Mouse (Mus musculus) stomach, embryonic 15.5 days (tissue): Measurements from ENCODE around the gene Phlda3. TPM values are rescaled to one million over a fixed set of nuclear protein-coding genes. Genes with fewer than 3 reads are reported as not detected.

Experiments used
- ATAC-seq: fragments of 200-750 bp; cut with Nextera tagmentation; 2 replicates; pipeline ENCODE4 v1.8.0; 2017; ENCODE audit warnings: low read depth, moderate number of reproducible peaks, moderate TSS enrichment; ENCODE audit not compliant: insufficient read depth, low FRiP score
- H3K27ac ChIP-seq: fragments of 300-500 bp; sonication (generic); 2 replicates; pipeline ENCODE4 v1.5.1; 2015; ENCODE audit warnings: mild to moderate bottlenecking, inconsistent platforms
- H3K27me3 ChIP-seq: fragments of 300-500 bp; sonication (generic); replicated peaks from 2 replicates; pipeline ENCODE4 v1.6.1; 2015; ENCODE audit warnings: inconsistent platforms
- H3K36me3 ChIP-seq: fragments of 300-500 bp; sonication (generic); 2 replicates; pipeline ENCODE4 v1.6.1; 2015; ENCODE audit warnings: inconsistent platforms
- H3K4me1 ChIP-seq: fragments of 300-500 bp; sonication (generic); 2 replicates; pipeline ENCODE4 v1.6.1; 2015; ENCODE audit warnings: inconsistent platforms
- H3K4me2 ChIP-seq: fragments of 300-500 bp; sonication (generic); 2 replicates; pipeline ENCODE4 v1.6.1; 2015; ENCODE audit warnings: mild to moderate bottlenecking, inconsistent platforms
- H3K4me3 ChIP-seq: fragments of 300-500 bp; sonication (generic); replicated peaks from 2 replicates; pipeline ENCODE4 v1.5.1; 2015; ENCODE audit warnings: inconsistent platforms
- H3K9ac ChIP-seq: fragments of 300-500 bp; sonication (generic); 2 replicates; pipeline ENCODE4 v1.6.1; 2015; ENCODE audit warnings: inconsistent platforms
- H3K9me3 ChIP-seq: fragments of 300-500 bp; sonication (generic); 2 replicates; pipeline ENCODE4 v1.6.1; 2016; ENCODE audit warnings: inconsistent platforms
- WGBS: fragments of 180-500 bp; shearing (Covaris S2); methylation state at CpG from one replicate; pipeline ENCODE4 v1.1.7; 2015; 5-methylcytosine and 5-hydroxymethylcytosine counted together
- polyA plus RNA-seq: library from polyadenylated mRNA; unstranded; fragments of >200 nt; fragmentation: Nextera tagmentation; extraction: Ambion mirVana; gene quantifications from 2 replicates; pipeline ENCODE4 v1.2.1, GENCODE M21; 2015

The Phlda3 gene
- polyA plus RNA-seq, 1 experiment from 2014 or later, result 95.3 TPM

- H3K4me1 ChIP-seq, result peaks cover 65% of the 10 kb centered on the region
- WGBS, result 33% methylated on average over 7 of the region's 7 CpGs
- H3K4me3 ChIP-seq, result peak overlapping the region; percentile 69
- H3K4me2 ChIP-seq, result peak overlapping the region; percentile 66
- peak overlapping the region; percentile 98 for H3K27ac ChIP-seq
- H3K36me3 ChIP-seq, result no peaks in the 10 kb centered on the region
- no peak for ATAC-seq
- H3K9ac ChIP-seq, result no peak overlapping the region
- no peaks in the 10 kb centered on the region for H3K9me3 ChIP-seq
- no peaks in the 10 kb centered on the region for H3K27me3 ChIP-seq
Observed at GRCm38 (mm10) chr1:135731393-135731792, 34.5 kb upstream of the Phlda3 start.

DNA sequence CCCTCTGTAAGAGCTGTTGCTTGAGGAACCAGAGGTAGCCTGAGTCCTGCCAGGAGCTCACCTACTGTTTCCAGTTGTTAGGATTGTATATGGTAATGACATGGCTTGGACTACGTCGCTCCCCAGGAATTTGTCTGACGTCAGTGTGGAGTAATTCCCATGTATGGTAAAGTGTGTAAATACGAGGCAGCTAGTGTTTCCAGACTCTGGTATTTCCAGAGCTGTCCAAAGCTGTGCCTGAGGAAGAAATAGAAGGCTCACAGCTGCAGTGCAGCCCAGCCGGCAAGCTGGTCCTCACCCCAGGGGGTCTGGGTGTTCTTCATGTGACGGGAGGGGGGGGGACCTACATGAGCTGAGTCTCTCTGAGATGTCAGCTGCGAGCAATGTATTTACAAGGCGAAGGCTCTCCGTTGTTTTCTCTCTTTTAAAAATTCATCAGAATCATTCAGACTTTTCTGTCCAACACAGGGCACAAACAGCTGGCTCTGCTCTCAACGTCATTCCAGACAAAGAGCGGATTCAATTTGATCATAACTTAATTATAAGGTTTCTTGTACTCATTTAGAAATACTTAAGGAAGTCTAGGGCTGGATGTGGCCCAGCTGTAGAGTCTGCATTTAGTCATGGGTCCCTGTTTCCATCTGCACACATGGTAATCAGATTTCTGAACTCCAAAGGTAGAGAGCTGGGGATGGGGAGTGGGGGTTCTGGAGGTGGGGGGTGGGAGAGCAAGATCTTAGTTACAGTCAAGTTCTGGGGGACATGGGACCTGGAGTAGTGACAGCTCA lies 33.8 kb upstream of the Phlda3 start:
- H3K27ac ChIP-seq, result peak overlapping the region; percentile 98
- ATAC-seq, result peak; percentile 81
- no peaks in the 10 kb centered on the region for H3K9me3 ChIP-seq
- H3K27me3 ChIP-seq, result no peaks in the 10 kb centered on the region
- no peak overlapping the region for H3K9ac ChIP-seq
- peaks cover 65% of the 10 kb centered on the region for H3K4me1 ChIP-seq
- H3K36me3 ChIP-seq, result no peaks in the 10 kb centered on the region
- peak overlapping the region; percentile 69; the same call in 1 of the 2 replicates for H3K4me3 ChIP-seq
- 16% methylated on average over 11 of the region's 11 CpGs for WGBS
- peak overlapping the region; percentile 66 for H3K4me2 ChIP-seq

GRCm38 (mm10) chr1:135734225-135734937 lies 31.5 kb upstream of the Phlda3 start:
- H3K4me3 ChIP-seq, result no peak overlapping the region
- H3K27me3 ChIP-seq, result no peaks in the 10 kb centered on the region
- peak overlapping the region; percentile 98 for H3K27ac ChIP-seq
- peak overlapping the region; percentile 22 for H3K4me2 ChIP-seq
- no peaks in the 10 kb centered on the region for H3K36me3 ChIP-seq
- H3K4me1 ChIP-seq, result peaks cover 72% of the 10 kb centered on the region
- ATAC-seq, result peak; percentile 14; the same call in 1 of the 2 replicates
- H3K9ac ChIP-seq, result no peak overlapping the region
- no peaks in the 10 kb centered on the region for H3K9me3 ChIP-seq
- 25% methylated on average over 5 of the region's 7 CpGs for WGBS

DNA sequence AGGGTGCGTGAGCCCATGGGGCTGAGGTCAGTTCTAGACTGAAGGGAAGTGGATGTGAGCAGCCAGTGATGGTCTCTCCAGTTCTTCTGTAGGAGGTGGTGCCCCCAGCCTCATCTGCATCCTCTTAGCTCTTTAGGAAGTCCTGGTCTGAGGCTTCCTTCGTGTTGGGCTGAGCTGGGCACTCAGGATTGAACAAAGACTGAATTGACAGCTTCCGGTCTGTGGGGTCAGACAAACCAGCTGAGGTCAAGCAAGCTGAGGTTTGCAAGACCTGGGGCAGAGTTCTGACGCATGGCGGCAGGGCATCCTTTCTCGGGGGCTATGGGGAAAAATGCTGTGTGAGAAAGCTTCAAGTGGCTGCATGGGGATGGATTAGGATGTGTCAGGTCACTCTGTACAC lies 30.5 kb upstream of the Phlda3 start:
- WGBS, result 42% methylated on average over 6 of the region's 6 CpGs
- peak overlapping the region; percentile 17 for H3K4me2 ChIP-seq

DNA sequence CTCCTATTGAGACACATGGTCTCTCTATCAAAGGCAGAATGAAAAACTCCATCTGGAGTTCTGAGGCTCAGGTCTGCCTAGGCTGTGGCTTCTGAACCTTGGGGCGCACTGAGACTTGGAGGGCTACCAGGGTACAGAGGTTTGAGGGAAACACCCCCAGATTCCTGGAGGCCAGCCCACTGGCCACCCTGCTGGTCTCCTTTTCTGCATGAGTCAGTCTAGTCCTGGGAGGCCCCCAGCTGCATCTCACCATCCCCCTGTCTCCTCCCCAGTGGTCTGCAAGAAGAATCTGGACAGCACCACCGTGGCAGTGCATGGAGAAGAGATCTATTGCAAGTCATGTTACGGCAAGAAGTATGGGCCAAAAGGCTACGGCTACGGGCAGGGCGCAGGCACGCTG lies 20.9 kb upstream of the Phlda3 start:
- Histone ChIP-seq H3K27me3 (no peaks in the 10 kb centered on the region), H3K27ac (peak overlapping the region; percentile 68; the same call in 1 of the 2 replicates), H3K4me1 (peaks cover 16% of the 10 kb centered on the region), H3K36me3 (peaks cover 39% of the 10 kb centered on the region), H3K9ac (no peak overlapping the region), H3K4me2 (no peak overlapping the region), H3K9me3 (no peaks in the 10 kb centered on the region), H3K4me3 (no peak overlapping the region)
- ATAC-seq, result no peak
- 73% methylated on average over 7 of the region's 7 CpGs for WGBS

More for the DNA sequence above, 30.5 kb upstream of the Phlda3 start:
- H3K27ac ChIP-seq, result peak overlapping the region; percentile 98
- no peaks in the 10 kb centered on the region for H3K36me3 ChIP-seq
- no peak overlapping the region for H3K9ac ChIP-seq
- no peaks in the 10 kb centered on the region for H3K27me3 ChIP-seq
- H3K4me3 ChIP-seq, result no peak overlapping the region
- no peak for ATAC-seq
- peaks cover 72% of the 10 kb centered on the region for H3K4me1 ChIP-seq
- H3K9me3 ChIP-seq, result no peaks in the 10 kb centered on the region

GRCm38 (mm10) chr1:135746248-135746647 lies 19.7 kb upstream of the Phlda3 start:
- H3K4me1 ChIP-seq, result peaks cover 8% of the 10 kb centered on the region; the same call in 1 of the 2 replicates
- H3K9me3 ChIP-seq, result no peaks in the 10 kb centered on the region
- ATAC-seq, result no peak
- H3K4me2 ChIP-seq, result no peak overlapping the region
- 72% methylated on average over 4 of the region's 4 CpGs for WGBS
- peaks cover 51% of the 10 kb centered on the region for H3K36me3 ChIP-seq
- no peaks in the 10 kb centered on the region for H3K27me3 ChIP-seq
- H3K27ac ChIP-seq, result no peak overlapping the region
- H3K9ac ChIP-seq, result no peak overlapping the region
- H3K4me3 ChIP-seq, result no peak overlapping the region

DNA sequence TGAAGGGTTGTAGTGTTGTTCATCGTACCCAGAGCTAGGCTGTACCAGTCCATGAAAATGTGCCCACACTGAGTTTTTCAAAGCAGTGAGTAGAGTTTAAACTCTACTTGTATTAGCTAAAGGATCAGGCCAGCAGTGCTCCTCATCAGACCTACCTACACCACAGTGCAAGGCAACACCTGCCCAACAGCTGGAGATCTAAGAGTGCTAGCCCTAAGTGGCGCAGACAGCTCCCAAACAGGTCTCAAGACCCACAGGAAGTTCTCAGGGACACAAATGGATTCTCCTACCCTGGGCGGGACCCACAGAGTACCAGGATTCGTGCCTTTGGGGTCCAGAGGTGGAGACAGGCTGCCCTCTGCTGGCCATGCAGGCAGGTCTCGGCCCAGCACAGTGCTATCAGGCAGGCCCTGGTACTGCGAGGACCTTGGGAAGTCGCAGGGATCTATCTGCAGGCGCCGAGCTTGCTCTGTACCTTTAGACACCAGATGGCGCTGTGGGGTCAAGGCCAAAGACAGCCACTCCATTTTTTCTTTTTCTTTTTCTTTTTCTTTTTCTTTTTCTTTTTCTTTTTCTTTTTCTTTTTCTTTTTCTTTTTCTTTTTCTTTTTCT lies 13.1 kb upstream of the Phlda3 start:
- Histone ChIP-seq H3K4me2 (no peak overlapping the region), H3K9ac (no peak overlapping the region), H3K4me1 (peaks cover 6% of the 10 kb centered on the region; the same call in 1 of the 2 replicates), H3K36me3 (peaks cover 39% of the 10 kb centered on the region), H3K4me3 (no peak overlapping the region), H3K9me3 (no peaks in the 10 kb centered on the region), H3K27ac (no peak overlapping the region; the same call in 1 of the 2 replicates), H3K27me3 (no peaks in the 10 kb centered on the region)
- peak; percentile 97 for ATAC-seq
- WGBS, result 12% methylated on average over 10 of the region's 10 CpGs

- H3K36me3 ChIP-seq, result peaks cover 17% of the 10 kb centered on the region
- peaks cover 6% of the 10 kb centered on the region; the same call in 1 of the 2 replicates for H3K4me1 ChIP-seq
- no peak overlapping the region for H3K4me3 ChIP-seq
- no peak overlapping the region for H3K9ac ChIP-seq
- no peaks in the 10 kb centered on the region for H3K9me3 ChIP-seq
- no peaks in the 10 kb centered on the region for H3K27me3 ChIP-seq
- peak overlapping the region; percentile 63; the same call in 1 of the 2 replicates for H3K27ac ChIP-seq
- ATAC-seq, result no peak
- H3K4me2 ChIP-seq, result no peak overlapping the region
- 44% methylated on average over 9 of the region's 9 CpGs for WGBS
Observed at GRCm38 (mm10) chr1:135755287-135755686, 10.6 kb upstream of the Phlda3 start.

GRCm38 (mm10) chr1:135755913-135756312 lies 10.0 kb upstream of the Phlda3 start:
- H3K4me1 ChIP-seq, result peaks cover 6% of the 10 kb centered on the region; the same call in 1 of the 2 replicates
- no peak overlapping the region for H3K9ac ChIP-seq
- H3K9me3 ChIP-seq, result no peaks in the 10 kb centered on the region
- no peak for ATAC-seq
- 70% methylated on average over 3 of the region's 3 CpGs for whole genome bisulfite sequencing
- no peak overlapping the region for H3K4me2 ChIP-seq
- peaks cover 11% of the 10 kb centered on the region; the same call in 1 of the 2 replicates for H3K36me3 ChIP-seq
- H3K27me3 ChIP-seq, result no peaks in the 10 kb centered on the region
- H3K4me3 ChIP-seq, result no peak overlapping the region
- peak overlapping the region; percentile 63; the same call in 1 of the 2 replicates for H3K27ac ChIP-seq

- WGBS, result 69% methylated on average over 8 of the region's 8 CpGs
- H3K4me1 ChIP-seq, result peaks cover 6% of the 10 kb centered on the region; the same call in 1 of the 2 replicates
- H3K27me3 ChIP-seq, result no peaks in the 10 kb centered on the region
- no peaks in the 10 kb centered on the region for H3K36me3 ChIP-seq
- ATAC-seq, result no peak
- no peak overlapping the region for H3K4me3 ChIP-seq
- no peak overlapping the region for H3K27ac ChIP-seq
- H3K9ac ChIP-seq, result no peak overlapping the region
- no peaks in the 10 kb centered on the region for H3K9me3 ChIP-seq
- no peak overlapping the region for H3K4me2 ChIP-seq
Observed at GRCm38 (mm10) chr1:135757287-135757686, 8.6 kb upstream of the Phlda3 start.

- no peak overlapping the region for H3K4me2 ChIP-seq
- H3K27ac ChIP-seq, result peak overlapping the region; percentile 46; the same call in 1 of the 2 replicates
- no peak overlapping the region for H3K4me3 ChIP-seq
- H3K9ac ChIP-seq, result no peak overlapping the region
- H3K36me3 ChIP-seq, result no peaks in the 10 kb centered on the region
- no peak for ATAC-seq
- H3K4me1 ChIP-seq, result 0 out of 2 replicates have a peak, but pooled peaks cover 8% of the 10 kb centered on the region
- H3K9me3 ChIP-seq, result no peaks in the 10 kb centered on the region
- no peaks in the 10 kb centered on the region for H3K27me3 ChIP-seq
- 77% methylated on average over 4 of the region's 4 CpGs for WGBS
Observed at GRCm38 (mm10) chr1:135759685-135760084, 6.2 kb upstream of the Phlda3 start.
